In genomic region chr4:40874151-40874600, GRCm38 (mm10) we compare ENCODE assay signal across 10 mouse cellular contexts. TPM values are rescaled to one million over a fixed set of nuclear protein-coding genes. Genes with fewer than 3 reads are reported as not detected.
A peak's percentile ranks its signal among the peaks of the same experiment; 100 is the strongest.
DNase-seq lines count a peak whose midpoint lies in the region; TF ChIP-seq lines count a peak whose summit lies in the region.
"Had no signal": no experiment of that assay in that cellular context is flagged by ENCODE, and none has a peak within 500 bp of the region (broad histone marks: within the 10 kb centered on the region; RNA-seq: fewer than 3 reads in every experiment).

No protein-coding gene starts in this region.

- peaks cover 16% of the 10 kb centered on the region for H3K4me1 ChIP-seq in heart, adult 2 months (ENCODE audit: control insufficient read depth, insufficient read depth, low read length)

- no peaks in the 10 kb centered on the region for H3K36me3 ChIP-seq in heart, adult 2 months (ENCODE audit: control insufficient read depth, insufficient read depth, low read length)

- no peaks in the 10 kb centered on the region for H3K27me3 ChIP-seq in heart, adult 2 months (ENCODE audit: control insufficient read depth, insufficient read depth, low read length)

- TF ChIP-seq POLR2A in heart, adult 2 months (IDR thresholded peaks at IDR 0.05; ENCODE audit: insufficient read depth, low read depth, low read length) = no peak

- intact Hi-C loops in left cerebral cortex, postnatal 4 days (cut with DNase I) = no loop called here
- intact Hi-C loops in heart, adult 2 months (cut with DNase I) = no loop called here

- WGBS in heart, adult 2 months = 31% methylated on average over 6 of the region's 6 CpGs

- no peaks in the 10 kb centered on the region for H3K79me2 ChIP-seq in heart, adult 2 months (replicated peaks; ENCODE audit: control insufficient read depth, insufficient read depth, low read length)

- DNase-seq in left cerebral cortex, postnatal 4 days = peak; percentile 46
- DNase-seq in left cerebral cortex, adult 9 months (ENCODE audit: low spot score in 2 of 2) = no peak
- peak; percentile 52 for DNase-seq in cerebellum, adult 9-11 months
- DNase-seq in heart, adult 2 months = peak; percentile 38 to 74
- DNase-seq in kidney, adult 9 months = peak; percentile 64
- DNase-seq in skeletal muscle tissue, adult 2 months (ENCODE audit: low read depth, low spot score) = peak; percentile 84
- no peak for DNase-seq in adrenal gland, adult 2 months
- no peak for DNase-seq in left cerebral cortex, adult 8-10 months (ENCODE audit: low spot score in 2 of 2)

- no peak overlapping the region for H3K4me3 ChIP-seq in heart, adult 2 months
- H3K4me3 ChIP-seq: erythroblast, embryonic 14.5 days had no signal

- H3K9ac ChIP-seq in heart, adult 2 months (ENCODE audit: low read depth, low read length) = no peak overlapping the region

- H3K27ac ChIP-seq in heart, adult 2 months = peak overlapping the region; percentile 69

- TF ChIP-seq CTCF in heart, adult 2 months (IDR thresholded peaks at IDR 0.05) = no peak

- TF ChIP-seq EP300 in heart, adult 2 months (IDR thresholded peaks at IDR 0.05; ENCODE audit: insufficient read depth, low read depth, low read length) = no peak

RNA-seq across cellular contexts. Expression of gene B4galt1, which starts 20.4 kb away (rescaled TPM):
- 1 to 10 TPM; 6.7 TPM for total RNA-seq in left cerebral cortex, postnatal 4 days (2021)
- total RNA-seq in heart, adult 2 months (2021) = 10 to 100 TPM; 68.7 to 69.7 TPM
- polyA plus RNA-seq in heart, adult 2 months (2012; rRNA removed) = 42.6 and 57.4 TPM in 2 replicates
- 10 to 100 TPM; 53.0 to 67.7 TPM for total RNA-seq in adrenal gland, adult 2 months (2021)
- polyA plus RNA-seq in adrenal gland, adult 2 months (2012; rRNA removed) = 166 and 197 TPM in 2 replicates
- 1 to 10 TPM; 4.2 to 7.3 (median 5.4) TPM for total RNA-seq in left cerebral cortex, adult 8-10 months (2022)

RNA-seq across cellular contexts. Expression of gene Spink4, which starts 45.7 kb away (rescaled TPM):
- not detected for total RNA-seq in left cerebral cortex, postnatal 4 days (2021)
- total RNA-seq in heart, adult 2 months (2021) = under 1 TPM in 1 of 2 experiments, not detected in 1; 0.68 TPM
- 1.7 and 3.6 TPM in 2 replicates for polyA plus RNA-seq in heart, adult 2 months (2012; rRNA removed)
- total RNA-seq in adrenal gland, adult 2 months (2021) = 100 to 1,000 TPM in 1 of 2 experiments, not detected in 1; 112 TPM
- polyA plus RNA-seq in adrenal gland, adult 2 months (2012; rRNA removed) = 6.3 and 15.7 TPM in 2 replicates
- total RNA-seq in left cerebral cortex, adult 8-10 months (2022) = not detected
- total RNA-seq: ES-E14 had no signal
- polyA plus RNA-seq: erythroblast, embryonic 14.5 days had no signal

Comparison
In these comparisons a context has a peak if more than half of its experiments do, and no peak if none do; other contexts are left out.
1. DNase-seq: peak in left cerebral cortex, postnatal 4 days (single experiment), cerebellum, adult 9-11 months (single experiment), heart, adult 2 months (2 of 2), kidney, adult 9 months (single experiment) and skeletal muscle tissue, adult 2 months (single experiment); none in left cerebral cortex, adult 9 months (0 of 2), adrenal gland, adult 2 months (single experiment) and left cerebral cortex, adult 8-10 months (0 of 2).
2. RNA of gene B4galt1, which starts 20.4 kb away (total RNA-seq): 68.7 to 69.7 TPM in heart, adult 2 months and 53.0 to 67.7 TPM in adrenal gland, adult 2 months; 6.7 TPM in left cerebral cortex, postnatal 4 days and 4.2 to 7.3 TPM in left cerebral cortex, adult 8-10 months; every median in the first group is over 4 times any median in the second.